Mouse (Mus musculus) liver, adult 2 months (tissue): ENCODE measurements around the gene Pigt. TPM values are rescaled to one million over a fixed set of nuclear protein-coding genes. Genes with fewer than 3 reads are reported as not detected.

Experiments
- DNase-seq: peaks from one replicate; pipeline ENCODE4 v3.0.0-alpha.2; 2011; ENCODE audit warnings: low read depth, low spot score; ENCODE audit errors: extremely low read depth
- H3K27ac ChIP-seq: fragments of 200-500 bp; replicated peaks from 2 replicates; pipeline ENCODE4 v1.5.1; 2012; ENCODE audit warnings: low read depth, mild to moderate bottlenecking, control low read depth, inconsistent platforms, low read length; ENCODE audit not compliant: insufficient read depth
- H3K27me3 ChIP-seq: fragments of 200-500 bp; 2 replicates; pipeline ENCODE4 v1.6.1; 2012; ENCODE audit warnings: mild to moderate bottlenecking, moderate library complexity, low read length, inconsistent platforms; ENCODE audit not compliant: control insufficient read depth, insufficient read depth
- H3K36me3 ChIP-seq: fragments of 200-500 bp; 2 replicates; pipeline ENCODE4 v1.6.1; 2012; ENCODE audit warnings: low read length, inconsistent platforms; ENCODE audit not compliant: control insufficient read depth, insufficient read depth
- H3K4me1 ChIP-seq: fragments of 200-500 bp; 2 replicates; pipeline ENCODE4 v1.6.1; 2011; ENCODE audit warnings: low read length; ENCODE audit not compliant: control insufficient read depth, insufficient read depth
- H3K4me3 ChIP-seq: fragments of 200-500 bp; 2 replicates; pipeline ENCODE4 v1.5.1; 2011; ENCODE audit warnings: low read depth, mild to moderate bottlenecking, control low read depth, low read length, moderate library complexity; ENCODE audit not compliant: insufficient read depth
- H3K79me2 ChIP-seq: fragments of 200-500 bp; 2 replicates; pipeline ENCODE4 v1.6.1; 2012; ENCODE audit warnings: inconsistent platforms, mild to moderate bottlenecking, low read length, moderate library complexity; ENCODE audit not compliant: control insufficient read depth, insufficient read depth
- H3K9ac ChIP-seq: fragments of 200-500 bp; 2 replicates; pipeline ENCODE4 v1.6.1; 2012; ENCODE audit warnings: low read depth, mild to moderate bottlenecking, control low read depth, inconsistent platforms, low read length
- CTCF ChIP-seq: fragments of 200-500 bp; IDR thresholded peaks from 2 replicates; pipeline ENCODE4 v1.5.1; 2011; ENCODE audit warnings: low read depth, low read length, control low read depth
- POLR2A ChIP-seq: fragments of 200-500 bp; IDR thresholded peaks from 2 replicates; pipeline ENCODE4 v1.6.1; 2011; ENCODE audit warnings: low read length, control low read depth; ENCODE audit not compliant: insufficient read depth; ENCODE audit errors: extremely low read depth
- WGBS: fragments of 180-500 bp; shearing (Covaris S2); methylation state at CpG from one replicate; pipeline ENCODE4 v1.1.7; 2018; 5-methylcytosine and 5-hydroxymethylcytosine counted together
- polyA plus RNA-seq: library from polyadenylated mRNA; depleted of rRNA; stranded (reverse); fragments of >200 nt; gene quantifications from 2 replicates; pipeline ENCODE4 v1.2.3, GENCODE M21; 2012
- total RNA-seq: library from RNA; depleted of rRNA; stranded (reverse); fragments of >200 nt; gene quantifications from 2 replicates; pipeline ENCODE4 v1.2.3, GENCODE M21; 2014

Gene Pigt
- total and polyA plus RNA-seq, 2 experiments, result 7.5 to 63.7 TPM

DNA sequence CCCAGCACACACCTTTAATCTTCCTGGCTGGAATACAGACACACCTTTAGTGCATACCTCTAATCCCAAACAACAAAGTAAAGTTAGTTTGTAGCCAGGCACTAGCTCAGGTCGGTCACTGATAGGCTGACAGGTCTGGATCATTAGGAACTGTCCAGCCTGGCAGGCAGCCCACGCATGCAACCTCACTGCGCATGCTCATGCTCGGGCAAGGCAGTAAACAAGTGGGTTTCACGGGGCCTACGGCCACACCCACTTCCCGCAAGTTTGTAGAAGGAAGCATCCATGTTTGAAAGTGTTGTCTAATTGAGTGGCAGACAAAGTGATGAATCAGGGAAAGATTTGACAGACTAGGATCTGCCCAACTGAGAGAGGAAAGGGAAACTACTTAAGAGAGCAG, 45.3 kb downstream of the Pigt start:
- peaks cover 5% of the 10 kb centered on the region; the same call in 1 of the 2 replicates for H3K27me3 ChIP-seq
- H3K79me2 ChIP-seq, result no peaks in the 10 kb centered on the region
- no peaks in the 10 kb centered on the region for H3K36me3 ChIP-seq
- no peak overlapping the region for H3K9ac ChIP-seq
- no peak overlapping the region for H3K27ac ChIP-seq
- TF ChIP-seq POLR2A, result no peak
- DNase-seq, result no peak
- H3K4me3 ChIP-seq, result no peak overlapping the region
- 83% methylated on average over 7 of the region's 7 CpGs for WGBS
- H3K4me1 ChIP-seq, result no peaks in the 10 kb centered on the region

DNA sequence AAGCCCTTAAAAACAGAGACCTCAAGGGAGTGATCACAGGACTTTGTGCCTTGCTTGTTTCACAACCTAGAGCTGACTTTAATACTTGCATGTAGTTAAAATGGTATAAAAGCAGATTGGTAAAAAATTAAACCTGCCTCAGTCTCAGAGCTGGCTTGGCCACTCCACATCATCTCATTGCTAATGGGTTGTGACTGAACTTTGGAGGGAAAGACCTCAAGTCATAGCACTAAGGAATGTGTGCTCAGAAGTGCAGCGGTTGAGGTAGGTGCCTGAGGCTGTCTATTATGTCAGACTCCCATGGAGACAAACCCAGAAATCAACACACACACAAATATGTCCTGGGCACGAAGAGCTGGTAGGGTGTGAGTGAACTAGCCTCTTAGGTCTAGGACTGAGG, 46.4 kb downstream of the Pigt start:
- Histone ChIP-seq H3K4me1 (no peaks in the 10 kb centered on the region), H3K36me3 (no peaks in the 10 kb centered on the region), H3K9ac (no peak overlapping the region), H3K27ac (no peak overlapping the region), H3K27me3 (peaks cover 5% of the 10 kb centered on the region; the same call in 1 of the 2 replicates), H3K79me2 (no peaks in the 10 kb centered on the region), H3K4me3 (no peak overlapping the region)
- WGBS, result 78% methylated on average over 2 of the region's 2 CpGs
- TF ChIP-seq CTCF (no peak), POLR2A (no peak)
- no peak for DNase-seq

DNA sequence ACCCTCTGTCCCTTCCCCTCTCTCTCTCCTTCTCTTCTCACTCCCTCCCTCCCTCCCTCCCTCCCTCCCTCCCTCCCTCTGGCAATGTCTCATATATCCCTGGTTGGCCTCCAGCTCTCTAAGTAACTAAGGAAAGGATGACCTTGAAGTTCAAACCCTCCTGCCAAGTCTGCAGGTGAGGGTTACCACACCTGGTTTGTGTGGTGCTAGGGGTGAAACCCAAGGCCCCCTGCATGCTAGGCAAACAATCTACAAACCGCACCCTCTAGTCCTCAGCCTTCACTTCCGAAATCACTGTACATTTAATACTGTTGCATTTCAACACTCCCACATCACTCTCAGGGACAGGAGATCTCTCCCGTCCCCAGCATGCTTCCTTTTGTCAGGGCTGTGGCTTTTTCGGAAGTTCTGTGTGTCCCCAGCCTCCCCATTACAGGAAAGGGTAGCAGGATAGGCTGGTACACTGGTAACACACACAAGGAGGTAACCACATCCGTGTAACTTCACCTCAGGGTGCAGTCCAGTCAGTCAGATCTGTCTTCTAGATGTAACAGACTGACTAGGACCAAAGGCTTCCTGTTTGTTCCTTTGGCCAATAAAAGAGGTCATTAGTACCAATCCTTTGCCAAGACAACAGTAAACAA, 47.3 kb downstream of the Pigt start:
- Histone ChIP-seq H3K36me3 (no peaks in the 10 kb centered on the region), H3K27me3 (peaks cover 5% of the 10 kb centered on the region; the same call in 1 of the 2 replicates), H3K79me2 (no peaks in the 10 kb centered on the region), H3K4me1 (no peaks in the 10 kb centered on the region), H3K9ac (no peak overlapping the region), H3K27ac (no peak overlapping the region), H3K4me3 (no peak overlapping the region)
- no peak for DNase-seq
- 40% methylated on average over 5 of the region's 5 CpGs for WGBS
- TF ChIP-seq POLR2A, result no peak
- no peak for TF ChIP-seq CTCF

DNA sequence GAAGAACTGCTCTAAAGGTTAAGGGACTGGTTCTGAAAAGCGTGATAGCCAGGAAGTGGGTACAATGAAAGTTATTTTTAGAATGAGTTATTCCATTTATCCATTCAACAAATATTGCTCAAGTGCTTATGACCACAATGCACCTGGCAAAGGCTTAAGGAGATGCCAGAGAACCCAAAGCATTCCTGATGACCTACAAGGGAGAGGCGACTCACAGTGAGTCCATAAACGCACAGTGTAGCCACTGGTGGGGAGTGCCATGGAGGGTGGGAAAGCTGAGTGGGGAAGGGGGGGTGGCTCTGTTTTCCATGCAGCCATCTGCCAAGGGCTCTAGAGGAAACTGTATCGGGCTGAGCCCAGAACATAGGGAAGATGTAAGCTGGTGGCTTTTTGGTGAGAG, 52.0 kb downstream of the Pigt start:
- 40% methylated on average over 4 of the region's 4 CpGs for WGBS

DNA sequence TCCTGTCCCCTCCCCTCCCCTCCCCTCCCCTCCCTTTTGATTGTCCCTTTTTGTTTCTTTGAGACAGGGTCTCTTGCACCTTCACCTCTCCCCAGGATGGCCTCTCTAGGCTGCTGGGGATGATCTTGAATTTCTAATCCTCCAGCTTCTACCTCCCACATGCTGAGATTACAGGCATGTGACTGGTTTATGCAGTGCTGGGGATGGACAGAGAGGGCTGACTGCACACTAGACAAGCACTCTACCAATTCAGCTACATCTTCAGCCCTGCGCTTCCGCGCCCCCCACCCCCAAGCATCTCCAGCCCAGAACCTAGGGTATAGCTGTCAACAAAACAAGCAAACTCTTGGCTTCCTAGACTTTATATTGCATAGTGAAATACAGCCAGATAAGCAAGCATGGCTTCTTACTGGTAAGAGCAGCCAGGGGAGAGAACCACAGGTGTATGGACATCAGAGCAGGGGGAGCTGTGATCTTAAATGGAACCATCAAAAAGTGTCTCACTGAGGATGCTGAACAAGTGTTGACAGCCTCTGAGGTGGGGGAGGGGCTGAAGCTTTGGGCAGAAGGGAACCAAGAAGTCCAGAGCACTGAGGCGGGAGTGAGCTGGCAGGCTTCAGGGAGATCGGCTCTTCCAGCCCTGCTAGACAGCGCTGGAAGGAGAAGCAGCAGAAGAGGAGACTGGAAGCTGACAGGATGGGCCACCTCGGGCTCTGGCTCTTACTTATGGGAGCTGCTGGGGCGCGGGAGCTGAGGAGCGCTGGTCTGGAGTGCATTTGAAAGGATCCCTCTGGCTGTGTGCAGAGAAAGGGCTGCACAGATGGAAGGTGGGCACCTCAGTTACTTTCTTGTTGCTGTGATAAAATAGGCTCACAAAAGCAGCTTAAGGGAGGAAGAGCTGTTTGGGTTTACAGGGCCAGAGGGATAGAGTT, 52.9 kb downstream of the Pigt start:
- Histone ChIP-seq H3K36me3 (no peaks in the 10 kb centered on the region), H3K27me3 (peaks cover 6% of the 10 kb centered on the region; the same call in 1 of the 2 replicates), H3K9ac (no peak overlapping the region), H3K4me3 (no peak overlapping the region), H3K27ac (no peak overlapping the region), H3K4me1 (no peaks in the 10 kb centered on the region), H3K79me2 (no peaks in the 10 kb centered on the region)
- 29% methylated on average over 10 of the region's 10 CpGs for WGBS
- DNase-seq, result no peak
- no peak for TF ChIP-seq POLR2A
- no peak for TF ChIP-seq CTCF

More for the DNA sequence above, 52.0 kb downstream of the Pigt start:
- TF ChIP-seq POLR2A (no peak), CTCF (no peak)
- H3K27ac ChIP-seq, result no peak overlapping the region
- DNase-seq, result no peak
- no peaks in the 10 kb centered on the region for H3K36me3 ChIP-seq
- no peak overlapping the region for H3K4me3 ChIP-seq
- peaks cover 6% of the 10 kb centered on the region; the same call in 1 of the 2 replicates for H3K27me3 ChIP-seq
- no peaks in the 10 kb centered on the region for H3K79me2 ChIP-seq
- H3K4me1 ChIP-seq, result no peaks in the 10 kb centered on the region
- no peak overlapping the region for H3K9ac ChIP-seq

DNA sequence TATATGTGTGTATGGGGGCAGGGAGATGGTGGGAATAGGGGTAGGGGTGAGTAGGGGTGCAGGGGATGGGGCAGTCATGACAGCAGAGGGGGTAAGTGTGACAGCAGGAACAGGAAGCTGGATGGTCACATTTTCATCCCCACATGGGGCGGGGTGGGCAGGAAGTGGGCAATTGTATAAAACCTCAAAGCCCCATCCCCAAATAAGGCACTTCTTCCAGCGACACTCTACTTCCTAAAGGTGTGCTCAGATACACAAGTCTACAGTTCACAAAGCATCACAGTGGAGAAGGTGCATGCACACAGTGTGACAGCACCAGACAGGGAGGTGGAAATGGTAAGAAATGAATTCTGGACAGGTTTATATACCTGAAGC, 53.6 kb downstream of the Pigt start:
- no peaks in the 10 kb centered on the region for H3K4me1 ChIP-seq
- TF ChIP-seq POLR2A, result no peak
- no peak for TF ChIP-seq CTCF
- WGBS, result 80% methylated on average over 2 of the region's 2 CpGs
- no peak overlapping the region for H3K27ac ChIP-seq
- no peaks in the 10 kb centered on the region for H3K36me3 ChIP-seq
- H3K9ac ChIP-seq, result no peak overlapping the region
- no peak for DNase-seq
- no peak overlapping the region for H3K4me3 ChIP-seq
- H3K27me3 ChIP-seq, result peaks cover 6% of the 10 kb centered on the region; the same call in 1 of the 2 replicates
- H3K79me2 ChIP-seq, result no peaks in the 10 kb centered on the region
